In the genomic region with DNA sequence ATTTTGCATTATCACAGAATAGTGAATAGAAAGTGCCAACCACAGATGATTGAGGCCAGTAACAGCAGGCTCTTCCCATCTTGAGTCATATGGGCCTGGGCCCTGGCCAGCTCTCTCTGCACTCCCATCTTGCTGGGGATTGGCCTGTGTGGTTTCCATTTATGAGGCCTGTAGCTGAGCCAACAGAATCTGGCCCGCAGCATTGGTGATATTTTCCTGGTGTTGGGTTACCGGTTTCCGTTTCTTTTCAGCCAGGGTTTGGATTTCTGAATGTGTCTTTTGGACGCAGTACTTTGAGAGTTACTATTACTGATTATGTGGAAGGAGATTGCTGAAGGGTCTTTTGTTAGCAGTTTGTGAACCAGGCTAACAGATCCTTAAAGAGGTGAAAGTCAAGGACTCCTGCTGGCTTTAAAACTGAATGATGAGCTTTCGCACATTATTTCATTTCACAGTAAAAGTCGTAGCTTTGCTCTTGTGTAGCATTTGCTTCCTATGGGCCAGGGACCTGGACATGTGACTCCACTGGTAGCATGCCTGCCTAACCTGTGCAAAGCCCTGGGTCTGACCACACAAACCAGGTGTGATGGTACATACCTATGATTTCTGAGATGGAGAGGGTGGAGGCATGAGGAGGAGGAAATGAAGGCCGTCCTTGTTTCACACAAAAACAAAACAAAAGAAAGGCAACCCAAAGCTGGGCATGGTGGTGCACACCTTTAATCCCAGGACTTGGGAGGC, we compare ENCODE assay signal across 8 mouse cellular contexts. TPM values are rescaled to one million over a fixed set of nuclear protein-coding genes. Genes with fewer than 3 reads are reported as not detected.
DNase-seq lines count a peak whose midpoint lies in the region; ATAC-seq lines count a peak whose summit lies in the region.
"Had no signal": no experiment of that assay in that cellular context is flagged by ENCODE, and none has a peak within 500 bp of the region (broad histone marks: within the 10 kb centered on the region; RNA-seq: fewer than 3 reads in every experiment).

No protein-coding gene starts in this region.

- peaks cover 29% of the 10 kb centered on the region; the same call in 1 of the 2 replicates for H3K4me1 ChIP-seq in embryonic facial prominence, embryonic 12.5 days
- peaks cover 25% of the 10 kb centered on the region for H3K4me1 ChIP-seq in lung, embryonic 15.5 days

- H3K27ac ChIP-seq in embryonic facial prominence, embryonic 12.5 days: peak overlapping the region; percentile 69
- peak overlapping the region; percentile 60 for H3K27ac ChIP-seq in lung, embryonic 15.5 days

- no peak overlapping the region for H3K4me3 ChIP-seq in embryonic facial prominence, embryonic 12.5 days
- H3K4me3 ChIP-seq in lung, embryonic 15.5 days: no peak overlapping the region
- H3K4me3 ChIP-seq: megakaryocyte, embryonic 14.5 days had no signal

- peak; percentile 45 for DNase-seq in 416B (ENCODE audit: low read depth)
- peak; percentile 90 for DNase-seq in Muller cell, postnatal 12 days (ENCODE audit: inconsistent ontology term)
- peak; percentile 66 for DNase-seq in heart, postnatal 4 days
- DNase-seq in spleen, adult 18-20 months: no peak

- 0 out of 2 replicates have a peak, but pooled peaks have one; percentile 59 for ATAC-seq in embryonic facial prominence, embryonic 12.5 days (ENCODE audit: insufficient number of reproducible peaks, insufficient read depth, low FRiP score, low TSS enrichment)
- ATAC-seq in lung, embryonic 15.5 days (ENCODE audit: borderline replicate concordance, extremely low read depth, low FRiP score, low TSS enrichment): peak; percentile 90
- no peak for ATAC-seq in megakaryocyte progenitor cell, adult 5-6 weeks (replicated peaks; ENCODE audit: poor library complexity)

- H3K27me3 ChIP-seq in embryonic facial prominence, embryonic 12.5 days: no peaks in the 10 kb centered on the region
- peaks cover 6% of the 10 kb centered on the region; the same call in 1 of the 2 replicates for H3K27me3 ChIP-seq in lung, embryonic 15.5 days

- 44% methylated on average over 7 of the region's 7 CpGs for WGBS in embryonic facial prominence, embryonic 12.5 days
- WGBS in lung, embryonic 15.5 days: 38% methylated on average over 7 of the region's 7 CpGs

- H3K9me3 ChIP-seq in embryonic facial prominence, embryonic 12.5 days: no peaks in the 10 kb centered on the region
- no peaks in the 10 kb centered on the region for H3K9me3 ChIP-seq in lung, embryonic 15.5 days
- H3K9me3 ChIP-seq: megakaryocyte, embryonic 14.5 days had no signal

- no peak overlapping the region for H3K9ac ChIP-seq in embryonic facial prominence, embryonic 12.5 days
- H3K9ac ChIP-seq in lung, embryonic 15.5 days: no peak overlapping the region

- no peak overlapping the region for H3K4me2 ChIP-seq in embryonic facial prominence, embryonic 12.5 days (replicated peaks)
- H3K4me2 ChIP-seq in lung, embryonic 15.5 days: no peak overlapping the region

- H3K36me3 ChIP-seq in embryonic facial prominence, embryonic 12.5 days: no peaks in the 10 kb centered on the region
- H3K36me3 ChIP-seq in lung, embryonic 15.5 days: no peaks in the 10 kb centered on the region

RNA-seq across cellular contexts. Expression of a gene that starts 5.5 kb away (rescaled TPM):
- 19.5 and 23.2 TPM in 2 replicates for polyA plus RNA-seq in embryonic facial prominence, embryonic 12.5 days (2016; fragmentation: Nextera tagmentation; extraction: Ambion mirVana)
- 1 to 10 TPM; 7.6 to 7.7 TPM for total RNA-seq in heart, postnatal 4 days (2021)
- 5.4 and 5.6 TPM in 2 replicates for polyA plus RNA-seq in lung, embryonic 15.5 days (2015; fragmentation: Nextera tagmentation; extraction: Ambion mirVana)
- total RNA-seq in megakaryocyte progenitor cell, adult 5-6 weeks (2015): 5.6 and 6.2 TPM in 2 replicates
- 4.4 and 7.5 TPM in 2 replicates for total RNA-seq in megakaryocyte progenitor cell, adult 5-6 weeks (2017)

Comparison
In these comparisons a context has a peak if more than half of its experiments do, and no peak if none do; other contexts are left out.
1. DNase-seq: peak in 416B (single experiment), Muller cell, postnatal 12 days (single experiment) and heart, postnatal 4 days (single experiment); none in spleen, adult 18-20 months (0 of 2).